Mouse (Mus musculus): ENCODE data around the gene Nkg7.

Nkg7 gene

DNA sequence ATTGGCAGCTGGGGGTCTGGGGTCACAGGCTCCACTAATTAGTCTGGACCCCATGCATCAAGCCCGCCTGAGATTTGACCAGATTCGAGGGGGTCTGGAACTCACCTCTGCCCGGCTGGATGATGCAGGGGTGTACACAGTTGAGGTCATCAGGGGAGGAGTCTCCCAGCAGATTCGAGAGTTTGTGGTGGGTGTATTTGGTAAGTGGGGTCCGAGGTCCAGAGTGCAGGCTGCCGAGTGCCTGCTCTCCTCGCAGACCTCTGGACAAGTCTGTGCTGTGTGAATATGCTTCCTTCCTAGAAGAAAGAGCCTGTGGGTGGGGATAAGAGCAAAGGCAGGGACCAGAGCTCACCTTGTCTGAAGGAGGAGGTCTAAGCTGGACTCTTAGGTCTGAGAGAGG, 27.1 kb downstream of the Nkg7 start:
- DNase-seq (ENCODE audit: low read depth, low spot score): no peak
- Histone ChIP-seq H3K27me3 (ENCODE audit: control insufficient read depth, insufficient read depth, low read length, poor library complexity, severe bottlenecking) (no peaks in the 10 kb centered on the region), H3K36me3 (ENCODE audit: control insufficient read depth, insufficient read depth, low read length, poor library complexity, severe bottlenecking) (no peaks in the 10 kb centered on the region)

DNA sequence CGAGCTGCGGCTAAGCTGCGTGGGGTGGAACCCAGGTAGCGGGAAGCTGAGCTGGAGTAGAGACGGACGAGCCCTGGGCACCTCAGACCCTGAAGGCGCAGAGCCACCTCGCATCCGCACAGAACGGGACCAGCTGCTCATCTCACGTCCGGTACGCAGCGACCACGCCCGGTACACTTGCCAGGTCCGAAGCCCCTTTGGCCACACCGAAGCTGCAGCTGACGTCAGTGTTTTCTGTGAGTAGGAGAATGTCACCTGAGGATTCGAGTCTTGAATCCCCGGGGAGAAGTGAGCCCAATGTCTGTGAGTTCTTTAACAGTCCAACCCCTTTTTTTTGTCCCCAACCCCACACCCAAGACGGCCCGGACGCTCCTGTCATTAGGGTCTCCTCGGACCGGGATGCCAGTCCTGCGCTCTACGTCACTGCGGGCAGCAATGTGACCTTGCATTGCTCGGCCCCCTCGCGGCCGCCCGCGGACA, 28.0 kb downstream of the Nkg7 start:
- no peaks in the 10 kb centered on the region for H3K36me3 ChIP-seq (ENCODE audit: control insufficient read depth, insufficient read depth, low read length, poor library complexity, severe bottlenecking)
- no peaks in the 10 kb centered on the region for H3K27me3 ChIP-seq (ENCODE audit: control insufficient read depth, insufficient read depth, low read length, poor library complexity, severe bottlenecking)
- DNase-seq (ENCODE audit: low read depth, low spot score): peak; percentile 72

DNA sequence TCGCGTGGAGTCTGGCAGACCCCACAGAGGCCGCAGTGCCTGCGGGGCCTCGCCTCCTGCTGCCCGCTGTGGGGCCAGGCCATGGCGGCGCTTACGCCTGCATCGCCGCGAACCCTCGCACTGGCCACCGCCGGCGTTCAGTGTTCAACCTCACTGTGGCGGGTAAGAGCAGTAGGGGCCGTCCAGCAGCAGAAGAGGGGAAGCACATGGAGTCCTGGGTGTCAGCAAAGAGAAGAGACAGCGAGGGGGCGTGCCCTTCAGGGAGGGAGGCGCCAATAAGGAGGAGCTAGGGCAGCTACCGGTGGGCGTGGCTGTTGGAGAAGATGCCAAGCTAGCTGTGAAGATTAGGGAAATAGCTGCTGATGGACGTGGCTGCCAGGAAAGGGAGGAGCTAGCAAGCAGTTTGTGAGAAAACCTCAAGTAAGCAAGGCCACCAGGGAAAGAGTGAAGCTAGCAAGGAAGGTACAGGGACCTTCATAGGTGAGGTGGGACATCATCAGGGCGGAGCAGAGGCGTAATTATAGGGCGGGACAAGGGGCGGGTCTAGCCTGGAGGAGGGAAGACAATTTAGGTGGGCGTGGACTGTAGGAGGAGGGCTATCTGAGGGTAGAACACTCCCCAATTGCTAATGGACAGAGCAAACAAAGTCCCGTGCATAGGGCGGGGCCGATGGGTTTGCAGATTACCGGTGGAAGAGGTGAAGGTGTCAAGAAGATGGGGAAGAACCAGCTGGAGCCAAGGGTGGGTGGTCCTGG, 28.6 kb downstream of the Nkg7 start:
- Histone ChIP-seq H3K36me3 (ENCODE audit: control insufficient read depth, insufficient read depth, low read length, poor library complexity, severe bottlenecking) (no peaks in the 10 kb centered on the region), H3K27me3 (ENCODE audit: control insufficient read depth, insufficient read depth, low read length, poor library complexity, severe bottlenecking) (no peaks in the 10 kb centered on the region)
- peak; percentile 97 for DNase-seq (ENCODE audit: low read depth, low spot score)

DNA sequence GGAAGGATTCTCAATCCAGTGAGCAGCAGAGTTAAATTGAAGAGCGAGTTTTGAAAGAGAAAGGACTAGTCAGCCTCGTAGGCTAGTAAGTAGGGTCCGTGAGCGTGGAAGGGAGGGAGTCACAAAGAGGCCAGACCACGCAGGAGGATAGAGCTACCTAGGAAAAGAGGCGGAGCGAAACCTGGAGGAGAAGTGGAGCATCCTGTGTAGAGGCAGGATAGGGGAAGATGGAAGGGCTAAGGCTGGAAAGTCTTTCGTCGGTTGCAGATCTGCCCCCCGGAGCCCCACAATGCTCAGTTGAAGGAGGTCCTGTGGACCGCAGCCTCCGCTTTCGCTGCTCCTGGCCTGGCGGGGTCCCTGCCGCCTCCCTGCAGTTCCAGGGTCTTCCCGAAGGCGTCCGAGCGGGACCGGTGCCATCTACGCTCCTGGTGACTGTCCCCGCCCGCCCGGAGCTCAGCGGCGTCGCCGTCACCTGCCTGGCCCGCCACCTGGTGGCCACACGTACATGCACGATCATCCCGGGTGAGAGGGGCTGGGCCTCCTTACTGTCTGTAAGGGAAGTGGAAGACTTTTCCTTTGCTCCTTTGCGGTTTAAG, 29.3 kb downstream of the Nkg7 start:
- no peaks in the 10 kb centered on the region for H3K27me3 ChIP-seq (ENCODE audit: control insufficient read depth, insufficient read depth, low read length, poor library complexity, severe bottlenecking)
- peak; percentile 86 for DNase-seq (ENCODE audit: low read depth, low spot score)
- H3K36me3 ChIP-seq (ENCODE audit: control insufficient read depth, insufficient read depth, low read length, poor library complexity, severe bottlenecking): no peaks in the 10 kb centered on the region

DNA sequence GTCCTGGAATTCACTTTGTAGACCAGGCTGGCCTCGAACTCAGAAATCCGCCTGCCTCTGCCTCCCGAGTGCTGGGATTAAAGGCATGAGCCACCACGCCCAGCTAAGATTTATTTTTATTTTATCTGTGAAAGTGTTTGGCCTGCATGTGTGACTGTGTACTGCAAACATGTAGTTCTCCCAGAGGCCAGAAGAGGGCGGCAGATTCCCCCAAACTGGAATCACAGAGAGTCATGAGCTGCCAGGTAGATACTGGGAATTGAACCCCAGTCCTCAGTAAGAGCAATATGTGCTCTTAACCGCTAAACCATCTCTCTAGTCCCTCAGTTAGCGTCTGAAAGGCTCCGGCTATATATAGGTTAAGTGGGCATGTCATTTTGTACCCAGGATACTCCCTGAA, 33.5 kb downstream of the Nkg7 start:
- no peaks in the 10 kb centered on the region; the same call in 1 of the 2 replicates for H3K27me3 ChIP-seq (ENCODE audit: control insufficient read depth, insufficient read depth, low read length, poor library complexity, severe bottlenecking)
- no peaks in the 10 kb centered on the region for H3K36me3 ChIP-seq (ENCODE audit: control insufficient read depth, insufficient read depth, low read length, poor library complexity, severe bottlenecking)
- peak; percentile 80 for DNase-seq (ENCODE audit: low read depth, low spot score)

DNA sequence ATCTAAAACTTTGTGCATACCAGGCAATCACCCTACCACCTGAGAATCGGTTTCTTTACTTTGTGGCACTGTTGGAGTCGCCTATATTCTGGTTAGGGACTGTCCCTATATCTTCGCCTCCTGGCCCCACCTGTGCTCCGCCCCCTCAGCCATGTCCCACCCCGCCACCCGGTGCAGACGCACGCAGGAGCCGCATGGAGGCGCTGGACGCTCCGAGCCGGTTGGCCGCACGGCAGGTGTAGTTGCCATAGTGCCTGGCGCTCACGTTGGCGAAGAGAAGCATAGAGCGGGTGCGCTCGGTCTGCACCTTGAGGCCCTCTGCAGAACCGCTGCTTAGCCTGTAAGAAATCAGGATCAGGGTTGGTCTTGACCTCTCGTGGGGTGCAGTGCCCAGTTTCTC, 38.8 kb downstream of the Nkg7 start:
- no peaks in the 10 kb centered on the region; the same call in 1 of the 2 replicates for H3K27me3 ChIP-seq (ENCODE audit: control insufficient read depth, insufficient read depth, low read length, poor library complexity, severe bottlenecking)
- no peaks in the 10 kb centered on the region for H3K36me3 ChIP-seq (ENCODE audit: control insufficient read depth, insufficient read depth, low read length, poor library complexity, severe bottlenecking)
- peak; percentile 64 for DNase-seq (ENCODE audit: low read depth, low spot score)

DNA sequence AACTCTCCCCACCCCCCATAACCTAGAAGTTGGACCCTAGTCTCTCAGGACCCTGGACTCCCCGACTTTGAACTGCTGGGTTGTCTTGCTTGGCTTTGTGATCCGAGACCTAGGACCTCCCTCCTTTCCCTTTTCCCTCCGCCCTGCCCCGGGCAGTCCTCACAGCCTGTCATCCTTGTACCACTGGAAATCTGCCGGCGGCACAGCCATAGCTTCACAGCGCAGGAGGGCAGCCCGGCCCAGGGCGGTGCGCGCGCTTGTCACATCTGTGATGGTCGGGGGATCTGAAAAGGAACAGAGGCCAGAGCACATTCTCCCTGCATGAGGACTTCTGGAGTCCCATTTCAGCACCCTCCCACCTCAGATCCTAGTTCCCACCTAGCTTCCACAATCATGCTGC, 39.5 kb downstream of the Nkg7 start:
- Histone ChIP-seq H3K27me3 (ENCODE audit: control insufficient read depth, insufficient read depth, low read length, poor library complexity, severe bottlenecking) (no peaks in the 10 kb centered on the region; the same call in 1 of the 2 replicates), H3K36me3 (ENCODE audit: control insufficient read depth, insufficient read depth, low read length, poor library complexity, severe bottlenecking) (no peaks in the 10 kb centered on the region)
- DNase-seq (ENCODE audit: low read depth, low spot score): no peak

DNA sequence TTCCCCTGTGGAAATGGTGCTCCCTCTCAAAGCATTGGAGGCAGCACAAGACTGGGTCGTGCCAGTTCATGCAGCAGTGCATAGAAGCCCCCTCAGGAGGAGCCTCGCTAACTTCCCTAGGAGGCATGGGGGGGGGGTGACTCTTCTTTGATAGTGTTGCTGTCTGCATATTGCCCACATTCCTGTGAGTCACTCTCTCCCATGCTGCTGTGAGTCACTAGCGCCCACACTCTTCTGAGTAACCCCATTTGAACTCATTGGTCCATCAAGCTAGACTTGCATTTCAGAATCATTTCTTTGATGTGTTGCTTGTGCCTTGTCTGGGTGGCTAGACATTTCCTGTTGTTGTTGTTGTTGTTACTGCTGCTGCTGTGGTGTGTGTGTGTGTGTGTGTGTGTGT, 44.3 kb downstream of the Nkg7 start:
- no peaks in the 10 kb centered on the region for H3K36me3 ChIP-seq (ENCODE audit: control insufficient read depth, insufficient read depth, low read length, poor library complexity, severe bottlenecking)
- no peaks in the 10 kb centered on the region for H3K27me3 ChIP-seq (ENCODE audit: control insufficient read depth, insufficient read depth, low read length, poor library complexity, severe bottlenecking)
- DNase-seq (ENCODE audit: low read depth, low spot score): no peak

DNA sequence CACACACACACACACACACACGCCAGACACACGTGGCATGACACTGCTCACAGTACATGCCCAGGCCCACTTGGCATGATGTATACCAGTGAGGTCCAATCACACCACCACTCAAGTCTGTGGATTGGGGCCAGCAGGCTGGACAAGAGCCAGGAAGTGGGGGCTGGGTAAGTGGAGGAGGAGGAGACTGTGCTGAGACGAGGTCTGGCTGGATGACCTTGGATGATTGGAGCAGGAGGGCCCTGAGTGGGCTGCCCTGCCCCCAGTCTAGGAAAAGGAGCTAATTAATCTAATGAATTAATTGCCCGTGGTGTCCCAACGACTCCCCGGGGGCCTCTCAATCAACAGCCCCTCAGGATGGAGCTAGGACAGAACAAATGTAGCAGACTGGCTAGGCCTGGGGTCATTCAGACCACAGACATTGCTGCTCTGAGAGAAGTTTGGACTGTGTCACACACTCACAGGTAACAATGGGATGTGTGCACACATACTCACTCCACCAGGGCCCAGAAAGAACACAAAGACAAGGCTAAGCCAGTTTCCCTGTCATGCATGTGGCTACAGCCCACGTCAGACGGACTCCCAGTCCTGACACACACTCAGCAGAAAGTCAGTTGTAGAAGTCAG, 45.3 kb downstream of the Nkg7 start:
- no peak for DNase-seq (ENCODE audit: low read depth, low spot score)
- H3K27me3 ChIP-seq (ENCODE audit: control insufficient read depth, insufficient read depth, low read length, poor library complexity, severe bottlenecking): no peaks in the 10 kb centered on the region
- H3K36me3 ChIP-seq (ENCODE audit: control insufficient read depth, insufficient read depth, low read length, poor library complexity, severe bottlenecking): no peaks in the 10 kb centered on the region

DNA sequence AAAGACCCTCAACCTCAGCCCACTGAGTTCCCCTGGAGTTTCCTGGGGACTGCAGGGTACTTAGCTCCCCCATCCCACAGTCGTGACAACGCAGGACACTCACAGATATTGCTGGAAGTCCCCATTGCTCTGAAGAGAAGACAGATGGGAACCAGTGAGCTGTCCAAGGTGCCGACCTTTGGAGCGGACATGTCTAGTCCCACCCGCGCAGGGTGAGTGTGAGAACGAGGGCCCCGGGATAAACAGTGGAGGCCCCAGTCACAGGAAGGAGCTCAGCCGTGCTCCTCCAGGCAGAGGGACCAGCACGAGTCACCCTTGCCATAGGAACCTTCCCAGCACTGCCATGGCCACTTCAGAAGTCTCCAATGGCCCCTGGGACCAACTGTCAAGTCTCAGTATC, 46.4 kb downstream of the Nkg7 start:
- Histone ChIP-seq H3K27me3 (ENCODE audit: control insufficient read depth, insufficient read depth, low read length, poor library complexity, severe bottlenecking) (no peaks in the 10 kb centered on the region), H3K36me3 (ENCODE audit: control insufficient read depth, insufficient read depth, low read length, poor library complexity, severe bottlenecking) (no peaks in the 10 kb centered on the region)
- no peak for DNase-seq (ENCODE audit: low read depth, low spot score)
